Mouse (Mus musculus) myocyte (in vitro differentiated cells): ENCODE measurements around the gene Gm49776. TPM values are rescaled to one million over a fixed set of nuclear protein-coding genes. Genes with fewer than 3 reads are reported as not detected.

ENCODE experiments used
- H3K27me3 ChIP-seq: one replicate; pipeline ENCODE4 v1.6.1; 2011; ENCODE audit not compliant: control insufficient read depth, insufficient read depth, insufficient read length
- H3K36me3 ChIP-seq: one replicate; pipeline ENCODE4 v1.6.1; 2011; ENCODE audit not compliant: control insufficient read depth, insufficient read depth
- H3K4me2 ChIP-seq: one replicate; pipeline ENCODE4 v1.6.1; 2011; ENCODE audit warnings: low read depth, control low read depth
- H3K4me3 ChIP-seq: one replicate; pipeline ENCODE4 v1.5.1; 2011; ENCODE audit warnings: mild to moderate bottlenecking, control low read depth, moderate library complexity
- H3K79me2 ChIP-seq: one replicate; pipeline ENCODE4 v1.6.1; 2011; ENCODE audit not compliant: control insufficient read depth, insufficient read depth
- H3ac ChIP-seq: one replicate; pipeline ENCODE4 v1.6.1; 2011; ENCODE audit not compliant: control insufficient read depth, insufficient read length
- CEBPB ChIP-seq: IDR thresholded peaks from 2 replicates; pipeline ENCODE4 v1.6.1; 2011; ENCODE audit warnings: mild to moderate bottlenecking, moderate library complexity; ENCODE audit not compliant: poor library complexity, insufficient read depth, severe bottlenecking
- E2F4 ChIP-seq: IDR thresholded peaks from one replicate; pipeline ENCODE4 v1.6.1; 2011; ENCODE audit warnings: mild to moderate bottlenecking, control low read depth, moderate library complexity; ENCODE audit not compliant: insufficient read depth
- MAX ChIP-seq: IDR thresholded peaks from one replicate; pipeline ENCODE4 v1.6.1; 2011; ENCODE audit warnings: low read depth, mild to moderate bottlenecking, control low read depth
- MYOD1 ChIP-seq, 3 experiments: IDR thresholded peaks; one replicate each; pipeline ENCODE4 v1.6.1; 2011; ENCODE audit warnings: control low read depth in 2 of 3, low read depth in 2 of 3, mild to moderate bottlenecking in 2 of 3, moderate library complexity in 1 of 3; ENCODE audit not compliant: insufficient read length in 2 of 3, control insufficient read depth in 1 of 3
- MYOG ChIP-seq, 3 experiments: IDR thresholded peaks; one replicate each; pipeline ENCODE4 v1.6.1; 2011; ENCODE audit warnings: control low read depth in 2 of 3, low read depth in 2 of 3, mild to moderate bottlenecking in 2 of 3; ENCODE audit not compliant: insufficient read length in 2 of 3, control insufficient read depth in 1 of 3, insufficient read depth in 1 of 3
- POLR2A ChIP-seq: IDR thresholded peaks from one replicate; pipeline ENCODE4 v1.6.1; 2011; ENCODE audit warnings: low read depth, mild to moderate bottlenecking, control low read depth, moderate library complexity; ENCODE audit not compliant: insufficient read length
- POLR2AphosphoS2 ChIP-seq: IDR thresholded peaks from one replicate; pipeline ENCODE4 v1.6.1; 2011; ENCODE audit warnings: low read depth, control low read depth; ENCODE audit not compliant: insufficient read length
- REST ChIP-seq: IDR thresholded peaks from one replicate; pipeline ENCODE4 v1.6.1; 2011; ENCODE audit warnings: mild to moderate bottlenecking, control low read depth, moderate library complexity; ENCODE audit not compliant: insufficient read depth, insufficient read length
- SRF ChIP-seq: IDR thresholded peaks from one replicate; pipeline ENCODE4 v1.6.1; 2011; ENCODE audit warnings: low read depth; ENCODE audit not compliant: control insufficient read depth, insufficient read length
- TCF12 ChIP-seq: IDR thresholded peaks from one replicate; pipeline ENCODE4 v1.6.1; 2011; ENCODE audit warnings: mild to moderate bottlenecking, control low read depth; ENCODE audit not compliant: poor library complexity, insufficient read depth, severe bottlenecking
- TCF3 ChIP-seq: IDR thresholded peaks from one replicate; pipeline ENCODE4 v1.6.1; 2011; ENCODE audit warnings: low read depth, control low read depth; ENCODE audit not compliant: insufficient read length
- USF1 ChIP-seq: IDR thresholded peaks from one replicate; pipeline ENCODE4 v1.6.1; 2011; ENCODE audit warnings: low read depth, mild to moderate bottlenecking, control low read depth, moderate library complexity
- polyA plus RNA-seq: library from polyadenylated mRNA; unstranded; fragments of >200 nt; fragmentation: generic; extraction: Trizol; gene quantifications from one replicate; pipeline ENCODE4 v1.2.1, GENCODE M21; 2012; ENCODE audit warnings: missing spikeins

The Gm49776 gene
- polyA plus RNA-seq, 1 experiment, result 0.08 TPM

DNA sequence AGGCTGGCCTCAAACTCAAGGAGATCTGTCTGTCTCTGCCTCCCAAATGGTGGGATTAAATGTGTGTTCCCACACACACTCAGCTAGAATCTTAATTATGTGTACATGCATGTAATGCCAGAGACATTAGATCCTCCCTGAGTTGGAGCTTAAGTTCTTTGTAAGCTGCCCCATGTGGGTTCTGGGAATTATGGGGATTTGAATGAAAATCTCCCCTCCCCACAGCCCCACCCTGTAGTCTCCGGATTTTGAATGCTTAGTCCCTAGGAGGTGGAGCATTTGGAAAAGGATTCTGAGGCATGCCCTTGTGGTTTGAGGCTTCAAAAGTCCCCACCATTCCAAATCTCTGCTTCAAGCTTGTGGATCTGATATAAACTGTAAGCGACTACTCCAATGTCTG, 17.0 kb upstream of the Gm49776 start:
- TF ChIP-seq SRF, result no peak
- Histone ChIP-seq H3K79me2 (peaks cover 22% of the 10 kb centered on the region), H3K4me3 (no peak overlapping the region), H3K4me2 (no peak overlapping the region), H3K27me3 (no peaks in the 10 kb centered on the region), H3ac (no peak overlapping the region), H3K36me3 (peaks cover 71% of the 10 kb centered on the region)

DNA sequence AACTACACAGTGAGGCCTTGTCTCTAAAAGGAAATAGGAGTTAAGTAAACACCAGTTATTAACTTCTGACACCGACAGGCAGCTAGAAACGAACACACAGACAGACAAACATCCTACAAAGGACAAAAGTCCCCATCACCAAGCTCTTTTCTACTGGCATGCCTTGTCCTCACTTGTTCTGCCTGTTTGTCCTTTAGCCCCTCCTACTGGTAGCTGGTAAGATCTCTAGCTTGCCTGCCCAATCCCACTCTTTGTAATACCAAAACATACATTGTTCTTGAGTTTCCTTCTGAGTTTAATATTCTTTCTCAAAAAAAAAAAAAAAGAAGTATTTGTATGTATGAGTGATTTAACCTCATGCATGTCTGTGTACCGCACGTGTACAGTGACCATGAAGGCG, 10.1 kb upstream of the Gm49776 start:
- peaks cover 54% of the 10 kb centered on the region for H3K36me3 ChIP-seq
- peaks cover 10% of the 10 kb centered on the region for H3K79me2 ChIP-seq
- H3K4me2 ChIP-seq, result no peak overlapping the region
- TF ChIP-seq MAX (no peak), TCF3 (no peak), REST (no peak), E2F4 (no peak), POLR2A (no peak), USF1 (no peak), MYOD1 (IDR thresholded peaks at IDR 0.05; ENCODE audit: control insufficient read depth in 1 of 3, insufficient read length in 2 of 3, low read depth in 2 of 3) (no peak), TCF12 (no peak), POLR2AphosphoS2 (no peak), CEBPB (no peak), MYOG (IDR thresholded peaks at IDR 0.05; ENCODE audit: control insufficient read depth in 1 of 3, insufficient read depth in 1 of 3, insufficient read length in 2 of 3, low read depth in 2 of 3) (no peak), SRF (no peak)
- H3ac ChIP-seq, result no peak overlapping the region
- no peak overlapping the region for H3K4me3 ChIP-seq
- no peaks in the 10 kb centered on the region for H3K27me3 ChIP-seq

DNA sequence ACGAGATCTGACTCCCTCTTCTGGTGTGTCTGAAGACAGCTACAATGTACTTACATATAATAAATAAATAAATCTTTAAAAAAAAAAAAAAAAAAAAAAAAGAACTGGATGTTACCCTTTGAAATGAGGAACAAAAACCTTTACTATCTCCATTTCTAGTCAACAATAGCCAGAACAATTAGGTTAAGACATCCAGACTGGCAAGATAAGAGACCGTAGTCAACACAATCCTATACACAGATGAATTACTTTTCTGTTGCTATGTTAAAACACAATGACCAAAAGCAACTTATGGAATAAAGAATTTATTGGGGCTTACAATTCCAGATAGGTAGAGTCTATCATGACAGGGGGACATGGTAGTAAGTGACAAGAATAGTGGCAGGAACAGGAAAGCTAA, 6.9 kb upstream of the Gm49776 start:
- no peak for TF ChIP-seq TCF3
- no peak for TF ChIP-seq CEBPB
- TF ChIP-seq TCF12, result no peak
- no peak for TF ChIP-seq MAX
- TF ChIP-seq POLR2A, result no peak
- no peak for TF ChIP-seq SRF
- no peak for TF ChIP-seq POLR2AphosphoS2
- no peak for TF ChIP-seq USF1
- TF ChIP-seq REST, result no peak
- no peak for TF ChIP-seq MYOD1 (IDR thresholded peaks at IDR 0.05; ENCODE audit: control insufficient read depth in 1 of 3, insufficient read length in 2 of 3, low read depth in 2 of 3)
- TF ChIP-seq E2F4, result no peak
- TF ChIP-seq MYOG (IDR thresholded peaks at IDR 0.05; ENCODE audit: control insufficient read depth in 1 of 3, insufficient read depth in 1 of 3, insufficient read length in 2 of 3, low read depth in 2 of 3), result no peak
- H3K27me3 ChIP-seq, result no peaks in the 10 kb centered on the region
- H3K4me2 ChIP-seq, result no peak overlapping the region
- no peak overlapping the region for H3K4me3 ChIP-seq
- H3K79me2 ChIP-seq, result peaks cover 3% of the 10 kb centered on the region
- peaks cover 49% of the 10 kb centered on the region for H3K36me3 ChIP-seq
- H3ac ChIP-seq, result no peak overlapping the region

DNA sequence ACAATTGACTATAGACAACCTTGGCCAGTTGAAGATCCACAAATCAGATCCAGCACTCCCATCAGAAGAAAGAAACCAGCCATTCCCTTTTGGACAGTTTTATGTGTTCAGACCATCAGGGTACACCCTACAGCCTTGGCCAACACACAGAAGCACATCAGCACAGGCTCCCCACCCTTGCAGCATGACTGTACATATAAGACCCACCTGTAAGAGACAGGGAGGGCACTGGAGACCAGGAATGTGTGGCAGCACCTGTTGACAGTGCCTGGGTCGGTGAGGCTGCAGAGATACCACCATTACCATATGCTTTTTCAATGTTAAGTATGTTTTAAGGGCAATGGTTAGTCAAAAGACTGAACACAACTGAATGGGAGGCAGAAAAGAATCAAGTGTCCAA, 4.3 kb downstream of the Gm49776 start:
- H3K27me3 ChIP-seq, result no peaks in the 10 kb centered on the region
- H3K79me2 ChIP-seq, result peaks cover 18% of the 10 kb centered on the region
- H3K36me3 ChIP-seq, result peaks cover 48% of the 10 kb centered on the region
- TF ChIP-seq POLR2A, result peak; percentile 27
- TF ChIP-seq REST, result no peak
- H3K4me3 ChIP-seq, result no peak overlapping the region
- no peak overlapping the region for H3K4me2 ChIP-seq
- no peak overlapping the region for H3ac ChIP-seq

DNA sequence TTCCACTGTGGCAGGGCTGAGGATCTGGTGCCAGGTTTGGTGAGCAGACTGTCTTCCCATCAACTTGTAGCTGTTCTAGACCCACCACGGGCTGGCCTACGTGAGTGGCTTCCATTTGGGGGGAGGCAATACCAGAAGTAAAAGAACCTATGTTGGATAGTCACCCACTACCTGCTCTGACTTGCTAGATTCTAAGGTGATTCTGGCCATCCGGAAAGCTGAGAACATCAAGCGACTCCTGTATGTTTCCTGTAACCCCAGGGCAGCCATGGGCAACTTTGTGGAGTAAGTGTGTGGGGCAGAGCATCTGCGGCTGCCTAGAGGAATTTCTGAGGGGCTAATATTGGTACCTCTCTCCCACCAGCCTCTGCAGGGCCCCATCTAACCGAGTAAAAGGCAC, 5.4 kb downstream of the Gm49776 start:
- peaks cover 23% of the 10 kb centered on the region for H3K79me2 ChIP-seq
- peaks cover 40% of the 10 kb centered on the region for H3K36me3 ChIP-seq
- no peak overlapping the region for H3K4me2 ChIP-seq
- H3K27me3 ChIP-seq, result no peaks in the 10 kb centered on the region
- TF ChIP-seq E2F4 (no peak), TCF3 (no peak), POLR2AphosphoS2 (no peak), USF1 (no peak), MAX (no peak), REST (no peak), TCF12 (no peak), MYOG (IDR thresholded peaks at IDR 0.05; ENCODE audit: control insufficient read depth in 1 of 3, insufficient read depth in 1 of 3, insufficient read length in 2 of 3, low read depth in 2 of 3) (no peak), POLR2A (no peak), MYOD1 (IDR thresholded peaks at IDR 0.05; ENCODE audit: control insufficient read depth in 1 of 3, insufficient read length in 2 of 3, low read depth in 2 of 3) (no peak), CEBPB (no peak), SRF (no peak)
- no peak overlapping the region for H3K4me3 ChIP-seq
- no peak overlapping the region for H3ac ChIP-seq
